Mouse (Mus musculus): Measurements from ENCODE around the gene Rpl35. TPM values are rescaled to one million over a fixed set of nuclear protein-coding genes. Genes with fewer than 3 reads are reported as not detected.

The Rpl35 gene
- total RNA-seq, 2 experiments from 2014 or later = 291 to 301 TPM

GRCm38 (mm10) chr2:38997386-38998374, 7.7 kb downstream of the Rpl35 start, which contains the start of gene Wdr38:
TSS of gene Wdr38 (plus strand) at chr2:38997476.
- peak; percentile 91 for DNase-seq (ENCODE audit: low spot score)

- DNase-seq (ENCODE audit: low spot score) = no peak
These were observed 13.0 kb downstream of the Rpl35 start for GRCm38 (mm10) chr2:38992452-38992851.

- DNase-seq (ENCODE audit: low spot score) = no peak
These were observed 13.4 kb downstream of the Rpl35 start for GRCm38 (mm10) chr2:38992004-38992403.

- no peak for DNase-seq (ENCODE audit: low spot score)
These were observed 16.5 kb downstream of the Rpl35 start for GRCm38 (mm10) chr2:38988929-38989328.

GRCm38 (mm10) chr2:38987803-38988510, 17.5 kb downstream of the Rpl35 start:
- DNase-seq (ENCODE audit: low spot score) = no peak

- no peak for DNase-seq (ENCODE audit: low spot score)
These were observed 18.1 kb downstream of the Rpl35 start for GRCm38 (mm10) chr2:38987371-38987770.

- DNase-seq (ENCODE audit: low spot score) = peak; percentile 71
These were observed 18.8 kb downstream of the Rpl35 start for GRCm38 (mm10) chr2:38986580-38986979.

- no peak for DNase-seq (ENCODE audit: low spot score)
These were observed 22.0 kb downstream of the Rpl35 start for GRCm38 (mm10) chr2:38983456-38983855.

- no peak for DNase-seq (ENCODE audit: low spot score)
These were observed 27.6 kb downstream of the Rpl35 start for GRCm38 (mm10) chr2:38977837-38978236.

- DNase-seq (ENCODE audit: low spot score) = no peak
These were observed 29.3 kb downstream of the Rpl35 start for GRCm38 (mm10) chr2:38975941-38976805.

GRCm38 (mm10) chr2:38975181-38975580, 30.2 kb downstream of the Rpl35 start:
- DNase-seq (ENCODE audit: low spot score) = no peak

- no peak for DNase-seq (ENCODE audit: low spot score)
These were observed 31.3 kb downstream of the Rpl35 start for GRCm38 (mm10) chr2:38974171-38974570.

GRCm38 (mm10) chr2:38973701-38974100, 31.7 kb downstream of the Rpl35 start:
- no peak for DNase-seq (ENCODE audit: low spot score)

GRCm38 (mm10) chr2:38973223-38973622, 32.2 kb downstream of the Rpl35 start:
- no peak for DNase-seq (ENCODE audit: low spot score)

GRCm38 (mm10) chr2:38970057-38970456, 35.4 kb downstream of the Rpl35 start:
- DNase-seq (ENCODE audit: low spot score) = no peak

- no peak for DNase-seq (ENCODE audit: low spot score)
These were observed 35.8 kb downstream of the Rpl35 start for GRCm38 (mm10) chr2:38969650-38970049.

GRCm38 (mm10) chr2:38964198-38964597, 41.2 kb downstream of the Rpl35 start:
- DNase-seq (ENCODE audit: low spot score) = no peak

GRCm38 (mm10) chr2:38957671-38958223, 47.7 kb downstream of the Rpl35 start:
- no peak for DNase-seq (ENCODE audit: low spot score)

GRCm38 (mm10) chr2:38956062-38956461, 49.4 kb downstream of the Rpl35 start:
- DNase-seq (ENCODE audit: low spot score) = no peak

- DNase-seq (ENCODE audit: low spot score) = peak; percentile 90
These were observed 52.1 kb downstream of the Rpl35 start for GRCm38 (mm10) chr2:38953152-38953883.
